Mouse (Mus musculus): ENCODE measurements around the gene Usp5. TPM values are rescaled to one million over a fixed set of nuclear protein-coding genes. Genes with fewer than 3 reads are reported as not detected.
"Not testable (repeated sequence)": the region's sequence is repeated elsewhere in the genome, so short reads cannot be mapped to it uniquely, and the experiment has no call there.

The Usp5 gene
- total RNA-seq, 2 experiments from 2014 or later, result 81.7 to 85.9 TPM

DNA sequence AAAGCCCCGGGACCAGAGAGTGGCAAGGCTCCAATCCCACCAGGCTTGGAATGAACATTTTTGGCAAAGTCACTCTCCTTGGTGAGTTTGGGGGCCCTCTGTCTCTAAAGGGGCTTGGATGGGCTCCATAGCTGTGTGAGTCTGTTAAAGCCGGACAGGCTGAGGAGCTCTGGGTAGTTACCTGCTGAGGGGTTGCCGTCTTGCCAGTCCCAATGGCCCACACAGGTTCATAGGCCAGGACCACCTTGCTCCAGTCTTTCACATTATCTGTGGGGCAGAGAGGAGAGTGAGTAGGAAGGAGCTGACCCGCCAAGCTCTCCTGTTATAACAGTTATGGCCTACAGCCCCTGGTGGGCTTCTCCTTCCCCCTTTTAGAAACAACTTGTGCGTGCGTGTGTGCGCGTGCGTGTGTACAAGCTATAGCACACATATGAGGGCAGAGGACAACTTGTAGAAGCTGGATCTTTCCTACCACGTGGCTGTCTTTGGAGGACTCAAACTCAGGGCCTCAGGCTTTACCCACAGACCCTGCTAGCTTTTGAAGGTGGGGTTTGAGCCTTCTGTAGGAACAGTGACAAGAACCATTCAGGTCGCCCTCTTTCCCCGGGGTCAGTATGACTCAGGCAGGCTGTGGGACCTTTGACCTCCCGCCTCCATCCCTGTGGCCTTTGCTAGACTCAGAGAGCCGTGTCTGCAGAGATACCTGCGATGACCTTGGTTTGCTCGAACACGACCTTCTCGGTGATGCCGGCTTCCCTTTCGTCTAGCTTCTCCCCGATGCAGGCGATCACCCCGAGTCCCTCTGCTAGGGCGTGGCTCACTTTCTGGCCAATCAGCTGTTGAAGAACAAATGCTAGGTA is 17.4 kb downstream of the Usp5 start:
- DNase-seq (ENCODE audit: low spot score in 2 of 2), result no peak

DNA sequence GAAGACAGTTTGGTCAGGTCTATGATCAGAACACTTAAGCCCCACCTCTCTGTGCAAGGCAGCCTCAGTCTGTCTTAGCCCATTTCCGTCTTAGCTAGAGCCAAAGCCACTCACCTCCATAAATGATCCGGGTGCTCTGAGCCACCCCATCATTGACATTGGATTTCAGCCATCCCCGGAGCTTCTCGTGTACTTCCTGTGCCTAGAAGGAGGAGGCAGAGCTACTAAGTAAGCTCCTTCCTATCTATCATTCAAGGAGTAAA is 17.9 kb downstream of the Usp5 start:
- no peak for DNase-seq (ENCODE audit: low spot score in 2 of 2)

DNA sequence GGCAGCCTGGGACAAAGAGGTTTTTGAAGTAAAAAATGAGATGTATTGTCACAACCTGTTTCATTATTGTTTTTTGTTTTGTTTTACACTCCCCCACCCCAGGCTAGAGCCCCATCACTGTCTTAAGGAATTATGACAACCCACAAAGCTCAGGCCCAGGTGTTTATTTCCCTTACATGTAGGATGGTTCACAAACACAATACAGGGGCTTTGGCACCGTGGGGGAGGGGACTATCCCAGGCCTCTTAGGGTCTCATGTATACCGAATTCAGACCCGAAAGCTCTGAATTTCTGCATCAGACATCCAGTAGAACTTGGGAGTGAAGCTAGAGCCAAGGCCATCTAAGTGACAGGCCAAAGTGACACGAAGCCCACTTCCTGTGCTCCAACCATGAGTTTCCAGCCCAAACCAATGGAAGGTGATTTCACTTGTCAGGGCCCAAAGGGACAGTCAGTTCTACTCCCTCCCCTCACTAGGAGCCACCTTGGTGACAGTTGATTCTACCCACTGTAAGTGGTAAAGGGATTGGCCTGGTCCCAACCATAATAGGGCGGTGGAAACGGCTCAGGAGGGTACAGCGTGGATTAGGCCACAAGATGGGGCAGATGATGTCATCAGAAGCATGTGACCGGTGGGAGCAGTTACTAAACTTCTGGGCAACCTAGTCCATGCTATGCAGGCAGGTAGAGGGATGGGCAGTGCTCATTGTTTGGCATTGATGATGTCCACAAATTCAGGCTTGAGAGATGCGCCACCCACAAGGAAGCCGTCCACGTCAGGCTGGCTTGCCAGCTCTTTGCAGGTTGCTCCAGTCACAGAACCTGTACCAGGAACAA is 18.5 kb downstream of the Usp5 start:
- DNase-seq (ENCODE audit: low spot score in 2 of 2), result not testable (repeated sequence)

DNA sequence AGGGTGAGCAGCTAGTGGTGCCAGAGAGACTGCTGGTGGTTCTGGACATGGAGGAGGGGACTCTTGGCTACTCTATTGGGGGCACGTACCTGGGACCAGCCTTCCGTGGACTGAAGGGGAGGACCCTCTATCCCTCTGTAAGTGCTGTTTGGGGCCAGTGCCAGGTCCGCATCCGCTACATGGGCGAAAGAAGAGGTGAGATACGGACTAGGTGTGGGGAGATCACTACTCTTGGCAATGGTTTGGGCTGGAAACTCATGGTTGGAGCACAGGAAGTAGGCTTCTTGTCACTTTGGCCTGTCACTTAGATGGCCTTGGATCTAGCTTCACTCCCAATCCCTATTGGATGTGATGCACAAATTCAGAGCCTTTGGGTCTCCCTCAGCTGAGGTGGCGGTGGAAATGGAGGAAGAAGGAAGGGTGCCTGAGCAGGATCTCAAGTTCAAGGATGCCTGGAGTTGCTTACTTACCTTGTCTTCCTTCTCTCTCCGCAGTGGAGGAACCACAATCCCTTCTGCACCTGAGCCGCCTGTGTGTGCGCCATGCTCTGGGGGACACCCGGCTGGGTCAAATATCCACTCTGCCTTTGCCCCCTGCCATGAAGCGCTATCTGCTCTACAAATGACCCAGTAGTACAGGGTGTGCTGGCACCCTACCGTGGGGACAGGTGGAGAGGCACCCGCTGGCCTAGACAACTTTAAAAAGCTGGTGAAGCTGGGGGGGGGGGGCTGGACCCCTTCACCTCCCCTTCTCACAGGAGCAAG is 19.3 kb downstream of the Usp5 start:
- no peak for DNase-seq (ENCODE audit: low spot score in 2 of 2)

DNA sequence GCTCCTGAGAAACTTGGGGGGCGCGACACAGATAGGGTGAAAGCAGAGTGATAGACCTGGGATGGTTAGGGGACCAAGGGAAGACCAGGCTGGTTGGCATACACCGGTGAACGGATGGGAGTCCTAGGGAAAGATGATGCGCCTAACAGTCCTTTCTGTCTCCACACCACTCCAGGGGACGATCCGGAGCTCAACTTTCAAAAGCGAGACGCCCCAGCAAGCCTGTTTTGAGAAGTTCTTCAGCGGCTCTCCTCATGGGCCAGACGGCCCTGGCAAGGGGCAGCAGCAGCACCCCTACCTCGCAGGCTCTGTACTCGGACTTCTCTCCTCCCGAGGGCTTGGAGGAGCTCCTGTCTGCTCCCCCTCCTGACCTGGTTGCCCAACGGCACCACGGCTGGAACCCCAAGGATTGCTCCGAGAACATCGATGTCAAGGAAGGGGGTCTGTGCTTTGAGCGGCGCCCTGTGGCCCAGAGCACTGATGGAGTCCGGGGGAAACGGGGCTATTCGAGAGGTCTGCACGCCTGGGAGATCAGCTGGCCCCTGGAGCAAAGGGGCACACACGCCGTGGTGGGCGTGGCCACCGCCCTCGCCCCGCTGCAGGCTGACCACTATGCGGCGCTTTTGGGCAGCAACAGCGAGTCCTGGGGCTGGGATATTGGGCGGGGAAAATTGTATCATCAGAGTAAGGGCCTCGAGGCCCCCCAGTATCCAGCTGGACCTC is 20.1 kb downstream of the Usp5 start:
- peak; percentile 75 to 86 for DNase-seq (ENCODE audit: low spot score in 2 of 2)

DNA sequence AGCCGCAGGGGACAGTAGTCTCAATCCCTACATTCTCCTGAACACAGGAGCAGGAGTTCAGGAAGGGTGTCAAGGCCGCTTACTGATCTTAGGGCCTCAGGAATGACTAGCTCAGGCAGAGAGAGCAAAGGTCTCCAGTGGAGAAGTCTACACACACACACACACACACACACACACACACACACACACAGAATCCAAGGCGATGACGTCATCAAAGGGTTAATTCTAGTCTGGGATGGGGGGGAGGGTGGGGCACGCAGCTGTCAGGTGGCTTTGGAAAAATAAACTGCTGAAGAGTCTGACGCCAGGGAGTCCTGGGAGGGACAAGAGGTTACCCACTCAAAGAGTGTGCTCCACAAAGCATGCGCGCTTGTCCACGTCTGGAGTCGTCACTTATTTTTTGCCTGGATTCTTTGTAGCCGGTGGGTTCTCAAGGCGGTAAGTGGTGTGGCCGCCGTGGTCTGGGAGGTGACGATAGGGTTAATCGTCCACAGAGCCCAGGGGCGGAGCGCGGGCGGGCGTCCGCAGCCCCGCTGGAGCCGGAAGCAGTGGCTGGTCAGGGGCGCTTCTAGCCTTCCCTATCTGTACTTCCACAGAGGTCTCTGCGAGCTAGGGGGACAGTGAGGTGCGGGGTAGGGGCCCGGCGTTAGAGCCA is 20.8 kb downstream of the Usp5 start, which contains the start of gene Spsb2:
Gene Spsb2, plus strand, starts transcription at position 304 of the 655 bp plus-strand sequence.
- DNase-seq (ENCODE audit: low spot score in 2 of 2), result peak; percentile 79 to 85

DNA sequence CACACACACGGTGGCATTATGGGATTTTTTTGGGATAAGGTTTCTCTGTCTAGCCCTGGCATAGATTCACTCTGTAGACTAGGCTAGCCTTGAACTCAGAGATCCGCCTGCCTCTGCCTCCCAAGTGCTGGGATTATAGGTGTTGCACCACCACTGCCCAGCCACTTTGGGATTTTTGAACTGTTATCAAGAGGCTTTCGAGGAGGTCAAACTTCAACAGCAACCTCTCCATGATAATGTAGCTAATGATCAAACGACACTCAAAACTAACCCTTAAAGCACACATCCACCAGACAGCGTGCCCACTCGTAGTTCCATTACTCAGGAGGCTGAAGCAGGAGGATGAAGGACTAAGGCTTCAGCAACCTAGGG is 21.3 kb downstream of the Usp5 start:
- DNase-seq (ENCODE audit: low spot score in 2 of 2), result no peak

DNA sequence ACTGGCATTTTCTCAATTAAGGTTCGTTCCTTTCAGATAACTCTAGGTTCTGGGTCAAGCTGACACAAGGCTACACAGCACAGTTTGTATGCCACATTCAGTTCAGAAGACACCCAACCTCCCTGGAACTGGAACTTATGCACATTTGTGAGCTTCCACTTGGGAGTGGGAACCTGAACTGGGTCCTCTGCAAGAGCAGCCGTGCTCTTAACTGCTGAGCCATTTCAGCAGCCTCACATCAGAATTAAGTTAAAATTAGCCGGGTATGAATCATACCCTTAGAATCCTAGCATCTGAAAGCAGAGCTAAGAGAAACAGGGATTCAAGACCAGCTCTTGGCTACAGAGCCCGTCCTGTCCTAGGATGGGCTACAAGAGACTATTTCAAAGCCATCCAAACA is 21.9 kb downstream of the Usp5 start:
- DNase-seq (ENCODE audit: low spot score in 2 of 2), result no peak

DNA sequence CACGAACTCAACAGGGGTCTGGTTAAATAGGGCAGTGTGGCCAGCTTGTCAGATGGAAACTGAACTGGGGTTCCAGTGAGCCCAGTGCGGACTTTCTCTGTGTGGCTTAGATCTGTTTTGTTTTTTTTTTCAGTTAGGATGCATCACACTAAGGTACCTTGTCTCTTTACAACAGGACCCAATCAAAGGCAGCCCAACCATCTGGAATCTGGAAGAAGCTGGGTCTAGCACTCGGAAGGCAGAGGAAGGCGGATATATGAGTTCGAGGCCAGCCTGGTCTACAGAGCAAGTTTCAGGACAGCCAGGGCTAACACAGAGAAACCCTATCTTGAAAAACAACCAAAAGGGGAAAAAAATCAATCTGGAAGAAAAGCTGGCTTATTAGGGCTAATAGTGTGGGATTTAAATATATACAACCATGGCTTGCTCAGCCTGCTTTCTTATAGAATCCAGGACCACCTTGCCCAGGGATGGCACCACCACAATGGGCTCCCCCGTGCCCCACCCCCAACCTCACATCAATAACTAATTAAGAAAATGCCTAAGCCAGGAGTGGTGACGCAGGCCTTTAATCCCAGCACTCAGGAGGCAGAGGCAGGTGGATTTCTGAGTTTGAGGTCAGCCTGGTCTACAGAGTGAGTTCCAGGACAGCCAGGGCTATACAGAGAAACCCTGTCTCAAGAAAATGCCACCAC is 22.7 kb downstream of the Usp5 start:
- DNase-seq (ENCODE audit: low spot score in 2 of 2), result no peak

DNA sequence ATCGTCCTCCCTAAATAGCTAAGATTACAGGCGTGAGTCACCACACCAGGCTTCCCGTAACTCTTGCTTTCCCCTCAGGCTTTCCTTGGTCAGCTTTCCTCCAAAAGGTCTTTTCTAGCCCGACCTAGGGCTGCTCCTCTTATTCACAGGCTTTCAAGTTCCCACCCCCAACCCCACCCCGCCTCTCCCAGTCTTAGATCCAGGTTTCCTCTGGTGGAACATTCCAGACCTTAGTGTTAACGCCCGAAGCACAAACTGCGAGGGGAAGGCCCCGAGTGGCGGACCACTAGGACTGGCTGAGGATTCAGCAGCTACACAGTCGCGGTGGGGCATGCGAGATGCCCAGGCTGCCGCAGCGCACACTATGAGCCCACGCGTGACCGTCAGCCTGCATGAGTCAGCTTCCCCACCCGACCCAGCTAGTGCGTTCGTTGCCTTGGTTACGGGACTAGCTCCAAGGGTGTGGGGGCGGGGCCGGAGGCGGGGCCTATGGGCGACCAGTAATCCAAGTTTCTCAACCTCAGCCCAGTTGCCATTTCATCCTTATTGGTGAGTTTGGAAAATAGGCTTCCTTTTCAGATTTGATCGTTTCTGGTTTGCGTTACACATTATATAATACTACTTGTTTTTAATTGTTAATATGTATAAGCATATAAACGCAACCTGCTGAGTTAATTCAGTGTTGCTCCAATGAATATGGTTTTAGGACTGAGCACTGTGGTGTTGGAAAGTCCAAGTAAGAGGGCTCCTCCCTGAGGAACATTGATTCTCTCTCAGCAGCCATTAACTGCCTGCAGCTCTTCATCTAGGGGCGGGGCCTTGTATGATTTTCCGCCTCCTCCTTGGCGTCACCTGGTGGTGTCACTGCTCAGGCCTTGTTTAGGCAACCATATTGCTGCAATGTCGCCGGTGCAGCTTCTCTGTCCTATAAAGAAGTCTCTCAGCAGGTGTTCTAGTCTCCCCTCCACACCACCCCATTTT is 23.7 kb downstream of the Usp5 start:
- peak; percentile 90 to 95 for DNase-seq (ENCODE audit: low spot score in 2 of 2)

DNA sequence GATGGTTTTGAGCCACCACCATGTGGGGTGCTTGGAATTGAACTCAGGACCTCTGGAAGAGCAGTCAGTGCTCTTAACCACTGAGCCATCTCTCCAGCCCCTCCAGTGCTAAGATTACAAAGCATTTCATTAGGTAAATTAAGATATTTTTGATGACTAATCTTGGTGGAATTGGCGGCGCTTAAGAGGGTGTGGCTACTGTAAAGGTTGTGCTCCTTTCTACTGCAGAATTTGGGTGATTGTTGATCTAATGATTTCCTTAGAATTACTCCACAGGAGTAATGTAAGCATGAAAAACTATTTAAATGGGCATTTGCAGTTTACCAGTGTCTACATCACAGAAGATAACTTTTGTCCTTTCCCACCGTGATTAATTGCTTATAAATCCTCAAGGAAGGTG is 24.9 kb downstream of the Usp5 start:
- DNase-seq (ENCODE audit: low spot score in 2 of 2), result no peak

DNA sequence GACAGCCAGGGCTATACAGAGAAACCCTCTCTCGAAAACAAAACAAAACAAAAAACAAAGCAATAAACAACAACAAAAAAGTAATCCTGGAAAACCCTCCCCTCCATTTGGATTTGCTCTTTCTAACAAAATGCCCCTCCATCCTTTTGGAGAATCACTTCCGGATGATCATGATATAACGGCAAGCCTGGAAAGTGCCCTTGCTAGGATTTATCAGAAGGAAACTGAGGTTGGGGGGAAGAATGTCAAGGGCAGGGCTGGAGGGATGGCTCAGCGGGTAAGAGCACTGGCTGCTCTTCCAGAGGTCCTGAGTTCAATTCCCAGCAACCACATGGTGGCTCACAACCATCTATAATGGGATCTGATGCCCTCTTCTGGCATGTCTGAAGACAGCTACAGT is 25.6 kb downstream of the Usp5 start:
- DNase-seq (ENCODE audit: low spot score in 2 of 2), result not testable (repeated sequence)

DNA sequence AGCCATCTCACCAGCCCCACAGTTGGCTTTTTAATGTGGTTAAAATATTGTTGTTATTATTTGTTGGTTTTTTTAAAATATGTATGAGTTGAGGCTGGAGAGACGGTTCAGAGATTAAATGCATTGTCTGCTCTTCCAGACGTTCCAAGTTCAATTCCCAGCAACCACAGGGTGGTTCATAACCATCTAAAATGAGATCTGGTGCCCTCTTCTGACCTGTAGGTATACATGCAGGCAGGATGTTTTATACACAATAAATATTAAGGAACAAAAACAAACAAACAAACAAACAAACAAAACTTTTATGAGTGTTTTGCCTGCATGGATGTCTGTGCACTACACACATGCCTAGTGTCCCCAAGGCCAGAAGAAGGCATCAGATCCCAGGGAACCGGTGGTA is 26.2 kb downstream of the Usp5 start:
- no peak for DNase-seq (ENCODE audit: low spot score in 2 of 2)

DNA sequence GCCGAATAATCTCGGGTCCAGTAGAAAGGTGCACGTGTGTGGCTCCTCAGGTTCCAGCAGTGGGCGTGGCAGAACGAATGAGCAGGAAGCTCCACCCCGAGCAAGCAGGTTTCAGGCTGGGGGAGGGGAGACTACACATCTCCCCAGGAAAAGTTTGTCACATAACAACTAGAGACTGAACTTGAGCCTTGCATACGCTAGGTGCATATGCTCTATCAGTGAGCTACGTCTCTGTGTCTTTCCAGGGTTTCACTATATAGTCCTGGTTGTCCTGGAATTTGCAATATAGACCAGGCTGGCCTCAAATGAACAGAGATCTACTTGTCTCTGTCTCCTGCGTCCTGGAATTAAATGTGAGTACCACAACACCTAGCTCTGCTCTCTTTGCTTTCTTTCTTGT is 26.9 kb downstream of the Usp5 start:
- DNase-seq (ENCODE audit: low spot score in 2 of 2), result not testable (repeated sequence)

DNA sequence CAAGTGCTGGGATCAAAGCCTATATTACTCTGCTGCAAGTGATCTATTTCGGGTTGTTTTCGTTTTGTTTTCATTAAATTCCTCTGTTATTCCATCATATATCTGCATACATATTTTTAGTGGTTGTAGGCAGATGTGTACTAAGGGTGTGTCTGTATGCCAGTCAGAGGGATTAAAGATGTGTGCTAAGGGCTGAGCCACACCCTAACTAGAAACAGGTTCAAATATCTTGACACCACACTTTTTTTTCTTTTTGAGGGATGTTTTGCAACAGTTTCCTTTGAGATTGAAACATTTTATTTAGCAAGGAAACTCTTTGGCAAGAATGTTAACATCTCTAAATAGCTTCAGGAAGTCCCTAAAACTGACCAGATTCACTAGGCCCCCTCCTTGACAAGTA is 33.1 kb downstream of the Usp5 start:
- DNase-seq (ENCODE audit: low spot score in 2 of 2), result no peak

DNA sequence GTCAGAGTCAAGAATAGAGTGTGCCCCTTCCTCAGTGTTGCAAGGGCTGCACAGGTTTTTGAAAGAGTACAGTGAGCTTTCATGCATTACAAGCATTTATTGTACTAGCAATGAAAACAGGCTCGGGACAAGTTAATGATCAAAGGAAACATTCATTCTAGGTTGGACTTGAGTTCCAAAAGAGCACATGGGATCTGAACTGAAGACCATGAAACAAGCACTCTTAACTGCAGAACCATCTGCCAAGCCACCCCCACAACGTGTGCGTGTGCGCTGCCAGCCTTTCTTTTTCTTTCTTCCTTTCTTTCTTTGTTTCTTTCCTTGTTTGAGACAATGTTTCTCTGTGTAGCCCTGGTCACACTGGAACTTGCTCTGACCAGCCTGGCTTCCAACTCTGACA is 33.5 kb downstream of the Usp5 start:
- DNase-seq (ENCODE audit: low spot score in 2 of 2), result no peak

DNA sequence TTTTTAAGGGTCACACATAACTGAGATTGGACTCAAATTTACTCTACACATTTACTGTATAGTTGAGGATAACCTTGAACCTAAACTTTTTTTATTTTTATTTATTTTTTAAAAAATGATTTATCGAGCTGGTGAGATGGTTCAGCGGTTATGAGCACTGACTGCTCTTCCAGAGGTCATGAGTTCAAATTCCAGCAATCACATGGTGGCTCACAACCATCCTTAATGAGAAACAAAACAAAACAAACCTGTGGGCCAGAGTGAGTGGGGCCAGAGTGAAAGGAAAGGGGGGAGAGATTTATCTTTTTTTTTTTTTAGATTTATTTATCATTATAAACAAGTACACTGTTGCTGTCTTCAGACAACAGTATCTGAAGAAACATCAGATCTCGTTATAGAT is 37.4 kb downstream of the Usp5 start:
- no peak for DNase-seq (ENCODE audit: low spot score in 2 of 2)

DNA sequence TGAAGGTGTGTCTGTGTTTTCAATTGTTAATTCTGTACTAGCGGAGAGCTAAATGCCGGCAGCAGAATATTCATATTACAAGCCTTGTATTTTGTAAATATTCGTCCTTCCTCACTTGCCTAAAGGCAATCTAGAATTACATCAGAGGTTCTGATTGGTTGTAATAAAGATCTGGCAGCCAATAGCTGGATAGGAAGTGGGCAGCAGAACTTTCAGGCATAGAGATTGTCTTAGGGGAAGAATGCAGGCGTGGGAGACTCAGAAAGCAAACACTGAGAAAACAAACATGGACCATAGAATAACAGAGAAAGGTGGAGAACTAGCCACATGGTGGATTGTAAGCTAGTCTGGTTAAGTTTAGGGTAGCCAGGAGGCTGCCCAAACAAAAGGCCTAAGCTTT is 39.2 kb downstream of the Usp5 start:
- no peak for DNase-seq (ENCODE audit: low spot score in 2 of 2)

DNA sequence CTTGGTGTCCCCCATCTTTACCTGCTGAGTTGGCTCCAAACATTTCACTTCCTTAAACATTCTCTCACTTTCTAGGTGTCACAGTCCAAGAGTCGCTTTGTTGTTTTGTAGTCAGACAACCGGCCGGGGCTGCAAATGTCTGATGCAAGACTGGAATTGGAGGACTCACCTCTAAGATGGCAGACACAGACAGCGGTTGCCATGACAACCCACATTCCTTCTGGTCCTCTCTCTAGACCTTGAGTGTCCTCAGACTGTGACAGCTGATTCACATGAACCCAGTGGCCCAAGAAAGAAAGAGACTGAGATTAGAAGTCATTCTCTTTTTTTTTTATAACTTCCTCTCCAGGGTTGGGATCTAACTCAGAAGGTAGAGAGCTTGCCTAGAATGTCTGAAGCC is 39.8 kb downstream of the Usp5 start:
- DNase-seq (ENCODE audit: low spot score in 2 of 2), result no peak

Measured in gastrocnemius, postnatal 4 days (tissue).